Mouse (Mus musculus): Measurements from ENCODE around the gene Cmss1.

- TF ChIP-seq GATA1 (IDR thresholded peaks at IDR 0.05; ENCODE audit: low read length), result no peak
- no peak for TF ChIP-seq TAL1 (IDR thresholded peaks at IDR 0.05; ENCODE audit: low read length)
Observed at GRCm38 (mm10) chr16:57352751-57353150, 253.9 kb downstream of the Cmss1 start, which contains the start of gene Filip1l.
